Mouse (Mus musculus): ENCODE results near the gene Rbm39.
A peak's percentile ranks its signal among the peaks of the same experiment; 100 is the strongest.
"Not testable (repeated sequence)": the region's sequence is repeated elsewhere in the genome, so short reads cannot be mapped to it uniquely, and the experiment has no call there.

Gene Rbm39

DNA sequence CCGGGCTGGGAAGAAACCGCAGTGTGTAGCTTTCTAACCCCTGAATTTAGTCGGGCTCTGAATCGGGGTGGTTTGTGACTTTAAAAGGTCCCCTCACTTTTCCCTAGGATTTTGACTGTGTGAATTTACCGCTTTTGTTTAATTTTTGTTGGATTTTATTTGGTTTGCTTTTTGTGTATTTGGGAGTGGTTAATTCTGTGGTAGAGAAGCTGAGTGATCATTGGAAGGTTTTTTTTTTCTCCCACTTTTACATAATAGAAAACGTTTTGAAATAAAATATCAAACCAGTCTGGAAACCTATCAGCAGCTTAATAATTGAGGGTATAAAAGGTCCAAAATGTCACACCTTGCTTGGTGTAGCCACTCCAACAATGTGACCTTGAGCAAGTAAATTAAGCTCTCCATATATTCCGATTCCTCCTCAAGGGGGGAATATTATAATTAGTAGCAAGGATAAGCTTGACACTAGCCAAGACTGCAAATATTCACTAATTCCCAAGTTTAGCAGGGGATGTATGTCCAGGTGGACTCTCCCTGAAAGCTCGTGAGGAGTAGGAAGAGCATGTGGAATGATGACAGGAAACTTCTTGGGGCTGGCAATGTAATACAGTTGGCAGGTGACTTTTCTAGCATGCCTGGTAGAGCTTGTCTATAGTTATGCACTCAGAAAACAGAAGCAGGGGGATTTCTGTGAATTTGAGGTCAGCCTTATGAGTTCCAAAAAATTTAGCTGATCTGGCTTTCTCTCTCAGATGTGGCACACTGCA, 969 bp upstream of the Rbm39 start:
- no peak for DNase-seq (ENCODE audit: low spot score)

DNA sequence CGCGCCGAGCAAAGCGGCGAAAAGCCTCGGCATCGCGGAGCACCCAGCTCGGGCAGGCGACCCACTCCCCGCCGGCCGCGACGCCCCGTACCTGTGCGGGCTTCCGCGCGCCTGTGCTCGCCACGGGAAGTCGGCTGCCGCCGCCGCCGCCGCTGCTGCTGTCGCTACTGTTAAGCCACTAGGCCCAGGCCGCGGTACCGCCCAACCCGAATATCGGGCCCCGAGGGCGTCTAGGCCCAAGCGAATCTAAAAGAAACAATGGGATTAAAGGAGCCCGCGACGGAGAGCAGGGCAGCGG, 293 bp downstream of the Rbm39 start:
- no peak for DNase-seq (ENCODE audit: low spot score)

DNA sequence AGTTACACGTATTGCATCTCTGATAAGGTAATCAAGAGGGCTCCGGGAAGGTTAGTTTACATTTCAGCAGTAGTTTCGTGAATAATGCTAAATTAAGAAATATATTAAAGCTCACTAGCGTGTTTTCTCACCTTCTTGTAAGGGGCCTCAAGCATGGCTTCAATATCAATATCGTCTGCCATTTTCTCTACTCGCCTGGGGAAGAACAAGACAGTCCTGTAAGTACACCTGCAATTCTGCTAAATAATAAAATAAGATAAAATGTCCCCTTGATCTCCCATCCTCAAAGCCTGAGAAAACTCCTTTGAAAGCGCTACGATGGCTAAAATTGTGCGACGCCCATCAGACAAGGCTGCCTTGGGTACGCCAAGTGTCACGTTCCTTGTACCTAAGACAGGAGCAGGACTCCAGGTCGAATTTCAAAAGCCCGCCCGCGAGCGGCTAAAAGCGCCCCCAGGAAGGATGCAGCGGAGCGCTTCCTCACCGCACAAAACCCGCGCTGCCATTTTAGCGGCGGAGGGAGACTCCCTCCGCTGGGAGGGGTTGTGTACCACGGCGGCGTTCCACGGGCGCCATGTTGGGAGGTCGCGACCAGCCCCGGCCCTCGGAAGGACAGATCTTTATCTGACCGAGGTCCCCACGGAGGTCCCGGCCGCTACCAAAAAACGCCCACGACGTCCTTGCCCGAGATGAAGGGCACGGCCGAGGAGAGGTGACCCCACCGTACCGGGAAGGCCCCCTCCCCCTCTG, 817 bp downstream of the Rbm39 start:
- no peak for DNase-seq (ENCODE audit: low spot score)

DNA sequence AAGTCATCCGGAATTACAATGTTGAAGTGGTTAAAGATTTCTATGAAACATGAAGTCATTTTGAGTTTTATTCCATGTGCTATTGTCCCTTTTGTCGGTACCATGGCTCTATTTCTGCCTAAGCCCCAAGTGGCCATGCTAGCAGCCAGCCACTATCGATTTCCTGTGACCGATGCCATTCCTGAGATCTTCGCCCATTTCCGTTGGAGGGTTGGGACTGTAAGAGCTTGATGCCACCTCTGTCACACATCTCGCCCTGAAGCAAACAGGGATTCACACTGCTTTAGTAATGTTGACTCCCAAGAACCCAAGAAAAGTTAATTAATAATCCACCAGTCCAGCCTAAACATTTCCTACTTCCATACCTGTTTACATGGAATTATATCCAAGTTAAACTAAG, 2.4 kb downstream of the Rbm39 start:
- DNase-seq (ENCODE audit: low spot score): no peak

DNA sequence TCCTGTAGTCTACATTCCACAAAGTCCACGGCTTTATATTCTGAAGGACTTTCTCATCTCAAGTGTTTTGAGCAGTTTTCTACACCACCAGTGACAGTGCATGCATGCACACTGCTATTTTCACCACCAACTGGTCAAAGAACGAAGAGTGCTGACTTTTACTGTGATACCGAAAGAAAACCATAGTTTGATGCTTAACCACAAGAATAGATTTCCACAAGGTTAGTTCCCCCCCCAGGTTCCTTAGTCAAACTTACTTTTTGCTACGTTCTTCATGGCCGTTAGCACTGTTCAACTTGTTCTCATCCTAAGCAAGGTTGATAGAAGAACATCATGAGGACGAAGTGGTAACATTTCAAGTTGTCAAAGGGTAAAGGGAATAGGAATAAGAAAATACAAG, 3.0 kb downstream of the Rbm39 start:
- no peak for DNase-seq (ENCODE audit: low spot score)

DNA sequence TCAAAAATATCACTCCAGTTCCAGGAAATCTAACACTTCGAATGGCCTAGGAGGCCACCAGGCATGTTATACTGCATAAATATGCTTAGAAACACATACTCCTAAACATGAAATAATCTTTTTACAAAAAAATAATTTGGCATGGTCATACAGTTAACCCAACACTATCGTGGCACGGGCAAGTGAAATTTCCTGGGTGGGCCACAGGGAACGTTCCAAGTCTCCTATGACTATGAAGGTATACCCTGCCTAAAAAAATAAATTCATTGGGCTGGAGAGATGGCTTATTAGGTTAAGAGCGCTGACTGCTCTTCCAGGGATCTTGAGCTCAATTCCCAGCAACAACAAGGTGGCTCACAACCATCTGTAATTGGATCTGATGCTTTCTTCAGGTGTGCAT, 13.5 kb downstream of the Rbm39 start:
- DNase-seq (ENCODE audit: low spot score): no peak

DNA sequence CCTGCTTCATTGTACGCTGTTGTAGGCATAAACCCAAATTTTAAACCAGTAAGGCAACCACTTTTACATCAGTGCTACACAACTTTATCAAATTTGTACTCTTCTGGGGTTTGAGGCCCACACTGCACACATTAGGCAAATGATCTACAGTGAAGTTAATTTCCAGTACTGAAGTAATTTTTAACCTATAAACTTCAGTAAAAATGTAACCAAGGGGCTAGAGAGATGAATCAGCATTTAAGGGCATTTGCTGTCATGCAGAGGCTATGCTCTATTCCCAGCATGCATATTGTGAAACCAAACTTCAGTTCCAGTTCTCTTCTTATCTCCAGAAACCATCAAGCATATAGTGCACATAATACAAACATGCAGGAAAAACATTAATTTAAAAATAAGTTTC, 14.6 kb downstream of the Rbm39 start:
- no peak for DNase-seq (ENCODE audit: low spot score)

DNA sequence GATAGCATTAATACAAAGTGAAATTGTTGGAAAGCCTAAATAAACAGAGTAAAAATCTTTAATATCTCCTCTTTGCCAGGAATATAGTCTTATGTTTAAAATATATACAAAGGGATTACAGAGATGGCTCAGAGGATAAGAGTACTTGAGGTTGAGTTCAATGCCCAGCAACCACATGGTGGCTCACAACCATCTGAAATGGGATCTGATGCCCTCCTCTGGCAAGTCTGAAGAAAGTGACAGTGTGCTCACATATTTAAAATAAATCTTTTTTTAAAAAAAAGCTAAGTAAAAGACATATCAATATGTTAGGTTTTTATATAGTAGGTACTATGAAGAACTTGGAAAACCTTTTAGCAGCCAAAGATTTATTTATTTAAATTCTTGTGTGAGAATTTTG, 28.5 kb downstream of the Rbm39 start:
- no peak for DNase-seq (ENCODE audit: low spot score)

DNA sequence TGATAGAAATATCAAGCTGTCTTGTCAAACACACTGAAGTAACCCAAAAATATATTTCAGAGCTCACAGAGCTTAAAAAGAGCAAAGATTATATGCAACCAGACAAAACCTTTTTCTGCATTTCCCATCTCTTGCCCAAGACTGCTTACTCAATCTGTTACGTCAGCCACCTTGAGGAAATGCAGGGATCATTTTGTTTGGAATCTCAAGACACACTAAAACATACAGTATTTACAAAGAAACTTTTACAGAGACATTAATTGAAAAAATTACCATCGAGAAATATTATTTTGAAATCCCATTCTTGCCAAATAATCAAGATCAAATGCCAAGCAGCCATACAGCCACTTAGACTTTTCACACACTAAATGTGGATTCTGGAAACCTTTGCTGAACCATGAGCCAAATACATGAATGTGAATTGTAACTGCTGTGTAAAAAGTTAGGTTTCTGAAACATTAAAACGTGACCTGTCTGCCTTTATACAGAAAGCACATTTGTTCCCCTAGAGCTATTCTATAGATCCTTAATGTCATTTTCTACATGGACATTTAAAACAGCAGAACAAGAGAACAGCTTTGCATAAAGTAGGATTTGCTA, 32.6 kb downstream of the Rbm39 start:
- no peak for DNase-seq (ENCODE audit: low spot score)

DNA sequence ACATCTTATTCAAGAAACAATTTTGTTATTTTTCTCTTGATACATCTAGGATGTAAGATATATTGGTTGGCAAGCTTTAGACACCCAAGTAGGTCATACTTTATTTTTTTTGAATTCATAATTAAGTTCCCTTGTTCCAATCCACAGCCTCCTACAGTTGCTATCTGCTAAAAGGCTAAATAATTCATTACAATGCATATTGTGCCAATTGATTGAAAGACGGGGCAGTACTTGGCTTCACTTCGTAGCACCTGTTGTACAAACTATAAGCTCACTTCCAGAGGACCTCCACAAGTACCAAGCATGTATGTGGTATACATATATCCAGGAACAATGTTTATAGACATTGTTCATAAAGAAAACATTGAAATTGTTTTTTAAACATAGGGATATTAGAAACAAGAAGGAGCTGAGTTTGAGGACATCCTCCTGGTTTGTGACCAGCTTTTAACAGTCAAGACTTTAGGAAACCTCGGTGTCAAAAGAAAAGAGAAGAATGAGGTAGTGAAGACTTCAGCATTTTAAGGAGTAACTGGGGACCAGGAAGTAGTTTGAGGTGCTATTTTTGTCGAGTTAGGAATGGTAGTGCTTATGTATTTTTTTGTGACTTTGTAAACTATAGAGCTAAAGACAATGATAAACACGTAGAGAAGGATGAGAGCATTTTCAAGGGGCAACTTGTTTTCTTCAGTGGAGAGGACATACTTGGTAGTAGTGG, 33.6 kb downstream of the Rbm39 start:
- DNase-seq (ENCODE audit: low spot score): no peak

DNA sequence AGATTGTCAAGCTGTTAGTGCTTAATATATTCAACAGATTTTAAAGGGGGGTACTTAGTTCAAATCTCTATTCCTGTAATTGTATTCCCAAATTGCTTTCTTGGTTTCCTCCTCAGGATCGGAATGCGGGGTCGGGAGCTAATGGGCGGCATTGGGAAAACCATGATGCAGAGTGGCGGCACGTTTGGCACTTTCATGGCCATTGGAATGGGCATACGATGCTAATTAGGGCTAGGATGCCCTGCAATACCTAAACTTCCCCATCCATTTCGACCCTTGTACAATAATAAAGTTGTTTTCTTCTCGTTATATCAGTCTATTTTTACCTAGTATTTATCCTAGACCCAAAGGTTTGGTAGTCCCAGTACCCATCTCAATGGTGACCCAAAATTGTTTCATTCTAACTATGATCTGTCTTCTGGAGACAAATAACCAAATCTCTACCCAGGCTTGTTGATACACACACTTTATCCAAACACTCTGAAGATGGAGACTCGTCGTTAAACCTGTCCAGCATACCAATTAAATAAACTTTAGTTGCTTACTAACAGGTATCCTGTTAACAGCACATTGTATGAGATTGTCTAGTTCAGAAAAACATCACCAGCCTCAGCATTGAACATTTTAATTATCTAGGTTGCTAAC, 34.4 kb downstream of the Rbm39 start:
- no peak for DNase-seq (ENCODE audit: low spot score)

DNA sequence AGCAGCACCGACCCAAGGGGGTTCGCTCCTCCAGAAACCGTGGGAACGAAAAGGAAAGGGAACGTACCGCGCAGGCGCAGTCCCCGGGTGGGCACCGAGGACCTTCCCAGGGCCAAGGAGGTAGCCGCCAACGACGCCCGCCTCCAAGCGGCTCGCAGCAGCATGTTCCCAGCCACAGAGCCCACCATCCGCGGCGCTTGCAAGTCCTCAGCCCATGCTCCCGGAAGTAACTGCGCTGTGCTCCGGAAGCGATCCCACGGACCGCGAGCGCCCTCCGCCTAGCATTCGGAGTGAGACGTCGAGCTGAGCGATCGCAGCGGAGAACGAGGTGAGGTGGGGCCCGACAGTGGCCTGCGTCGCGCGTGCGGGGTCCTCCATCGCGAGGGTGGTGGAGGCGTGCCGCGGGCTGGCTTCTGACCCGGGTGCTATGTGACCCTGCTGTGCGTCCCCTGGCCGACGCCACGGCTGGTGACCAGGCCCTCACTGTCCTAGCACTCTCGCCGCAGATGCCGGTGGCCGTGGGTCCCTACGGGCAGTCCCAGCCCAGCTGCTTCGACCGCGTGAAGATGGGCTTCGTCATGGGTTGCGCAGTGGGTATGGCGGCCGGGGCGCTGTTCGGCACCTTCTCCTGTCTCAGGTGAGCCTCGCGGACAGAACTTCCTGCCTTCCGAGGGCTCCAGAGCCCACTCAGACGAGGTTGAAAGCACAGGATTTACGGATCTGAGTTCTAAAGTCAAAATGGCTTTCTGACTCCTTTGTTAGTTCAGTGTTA, 35.9 kb downstream of the Rbm39 start, which contains the start of the genes Romo1 and Nfs1:
Romo1 (plus strand) TSS at position 87 of the 772 bp plus-strand sequence.
Nfs1 (minus strand) TSS at position 234 of the 772 bp plus-strand sequence.
- peak; percentile 77 for DNase-seq (ENCODE audit: low spot score)

DNA sequence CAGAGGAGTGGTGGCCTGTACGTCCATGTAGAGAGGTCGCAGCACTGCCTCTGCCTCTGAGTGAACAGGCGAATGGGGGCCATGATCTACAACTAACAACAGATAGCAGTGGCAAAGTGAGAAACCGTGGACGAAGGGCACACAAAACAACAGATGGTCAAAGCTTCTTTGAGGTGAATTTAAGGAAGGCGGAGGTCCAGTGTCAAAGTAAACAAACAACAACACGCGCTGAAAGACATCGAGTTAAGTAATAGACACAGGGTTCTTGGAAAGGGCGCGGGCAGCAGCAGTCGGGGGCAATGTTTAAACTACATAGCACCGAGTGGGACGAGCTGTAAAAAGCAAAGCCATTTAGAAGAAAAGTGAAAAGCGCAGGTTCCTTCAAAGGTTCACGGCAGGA, 36.7 kb downstream of the Rbm39 start:
- DNase-seq (ENCODE audit: low spot score): no peak

DNA sequence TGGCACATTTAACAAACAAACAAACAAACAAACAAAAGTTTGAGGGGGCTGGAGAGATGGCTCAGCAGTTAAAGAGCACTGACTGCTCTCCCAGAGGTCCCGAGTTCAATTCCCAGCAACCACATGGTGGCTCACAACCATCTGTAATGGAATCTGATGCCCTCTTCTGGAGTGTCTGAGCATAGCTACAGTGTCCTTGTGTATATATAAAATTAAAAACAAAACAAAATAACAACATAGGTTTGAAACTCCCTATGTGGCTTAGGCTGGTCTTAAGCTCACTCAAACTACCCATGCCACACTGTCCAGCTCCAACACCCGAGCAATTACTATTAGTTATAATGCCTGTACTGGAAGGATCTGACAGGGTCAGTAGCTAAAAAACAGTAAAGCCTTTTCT, 37.2 kb downstream of the Rbm39 start:
- no peak for DNase-seq (ENCODE audit: low spot score)

DNA sequence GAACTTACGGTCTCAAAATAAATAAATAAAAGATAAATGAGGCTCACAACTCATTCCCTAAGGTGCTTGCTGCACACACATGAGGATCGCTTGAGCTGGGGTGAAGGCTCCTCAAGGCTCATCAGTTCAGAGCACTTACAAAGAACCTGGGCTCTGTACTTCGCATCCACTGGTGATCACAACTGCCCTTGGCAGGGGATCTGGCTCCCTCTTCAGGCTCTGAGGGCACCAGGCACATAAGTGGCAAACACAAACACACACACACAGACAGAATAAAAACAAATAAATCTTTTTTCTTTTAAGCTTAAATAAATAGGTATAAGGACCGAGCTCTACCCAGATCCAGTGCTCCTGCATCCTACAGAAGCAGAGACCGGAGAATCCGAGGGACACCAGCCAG, 44.3 kb downstream of the Rbm39 start:
- DNase-seq (ENCODE audit: low spot score): no peak

DNA sequence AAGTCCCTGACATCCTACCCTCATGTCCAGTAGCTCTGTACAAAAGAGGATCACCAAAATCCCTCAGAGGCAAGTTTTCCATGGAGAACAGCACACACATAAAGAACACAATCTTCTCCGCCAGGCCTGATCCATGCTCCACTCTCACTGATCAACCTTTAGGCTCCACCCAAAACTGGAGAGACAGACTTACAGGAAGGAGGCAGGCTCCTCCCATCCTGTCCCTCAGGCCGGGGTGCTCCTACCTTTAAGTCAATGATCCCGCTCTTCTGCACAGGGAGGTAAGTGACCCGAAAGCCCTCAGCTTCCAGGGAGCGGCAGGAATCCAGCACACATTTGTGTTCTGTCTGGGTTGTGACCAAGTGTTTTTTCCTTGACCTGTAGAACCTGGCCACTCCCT, 45.9 kb downstream of the Rbm39 start:
- DNase-seq (ENCODE audit: low spot score): no peak

DNA sequence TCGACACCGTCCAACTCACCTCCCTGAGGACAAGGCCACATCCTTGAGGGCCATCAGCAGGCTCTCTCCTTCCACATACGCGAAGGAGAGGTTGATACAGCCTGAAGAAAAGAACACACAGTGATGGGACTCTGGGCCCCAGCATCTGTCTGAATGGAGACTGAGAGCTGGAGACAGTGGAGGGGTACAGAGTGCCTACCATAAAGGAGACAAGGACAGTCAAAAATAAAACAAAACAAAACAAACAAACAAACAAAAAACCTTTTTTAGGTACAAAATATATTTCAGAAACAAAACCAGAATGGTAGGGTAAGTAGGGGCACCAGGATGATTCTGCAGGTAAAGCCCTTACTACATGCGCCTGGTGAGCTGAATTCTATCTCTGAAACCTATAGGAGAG, 53.0 kb downstream of the Rbm39 start, which contains the start of gene Gm28036:
Gm28036 (minus strand) TSS at position 101 of the 400 bp plus-strand sequence.
- DNase-seq (ENCODE audit: low spot score): no peak

DNA sequence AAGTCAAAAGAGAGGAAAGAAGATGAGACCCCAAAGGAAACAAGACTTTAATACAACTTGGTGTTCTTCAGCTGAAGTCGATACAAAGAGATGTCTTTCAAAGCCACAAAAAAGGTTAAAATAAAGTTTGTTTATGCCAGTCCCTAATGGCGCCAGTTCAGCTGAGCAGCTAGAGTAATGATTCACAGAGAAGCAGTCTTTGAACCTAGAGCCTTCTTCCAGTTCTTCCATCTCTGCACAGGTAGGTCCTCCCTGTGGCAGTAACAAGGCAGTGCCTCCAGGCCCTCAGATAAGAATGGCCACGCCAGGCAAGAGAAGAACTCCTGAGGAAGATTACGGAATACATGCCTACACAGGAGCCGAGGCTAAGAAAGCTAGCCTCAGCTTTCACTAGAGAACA, 56.3 kb downstream of the Rbm39 start:
- no peak for DNase-seq (ENCODE audit: low spot score)

DNA sequence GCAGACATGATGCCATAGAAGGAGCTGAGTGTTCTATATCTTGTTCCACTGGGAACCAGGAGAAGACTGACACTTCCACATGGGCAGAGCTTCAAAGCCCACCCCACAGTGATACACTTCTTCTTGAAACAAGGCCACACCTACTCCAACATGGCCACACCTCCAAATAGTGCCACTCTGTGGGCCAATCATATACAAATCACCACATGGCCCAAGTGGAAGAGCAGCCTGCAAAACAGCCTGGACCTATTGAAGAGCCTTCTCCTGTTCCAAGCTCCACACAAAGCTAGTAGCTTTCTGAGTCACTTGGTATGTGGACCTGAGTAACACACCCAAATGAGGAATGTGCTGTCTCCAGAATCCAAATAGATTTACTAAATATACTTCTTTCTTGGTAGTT, 60.5 kb downstream of the Rbm39 start:
- no peak for DNase-seq (ENCODE audit: low spot score)

DNA sequence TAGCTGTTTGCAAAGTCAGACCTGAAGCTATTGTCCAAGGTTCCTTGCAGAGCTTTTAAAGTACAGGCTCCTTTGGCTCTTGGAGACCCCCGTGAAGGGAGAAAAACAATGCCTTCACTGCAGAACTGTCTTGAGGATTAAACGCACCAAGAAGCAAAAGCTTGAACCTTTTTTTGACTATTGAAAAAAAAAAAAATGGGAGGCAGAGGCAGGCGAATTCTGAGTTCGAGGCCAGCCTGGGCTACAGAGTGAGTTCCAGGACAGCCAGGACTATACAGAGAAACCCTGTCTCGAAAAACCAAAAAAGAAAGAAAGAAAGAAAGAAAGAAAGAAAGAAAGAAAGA, 68.0 kb downstream of the Rbm39 start:
- not testable (repeated sequence) for DNase-seq (ENCODE audit: low spot score)

DNA sequence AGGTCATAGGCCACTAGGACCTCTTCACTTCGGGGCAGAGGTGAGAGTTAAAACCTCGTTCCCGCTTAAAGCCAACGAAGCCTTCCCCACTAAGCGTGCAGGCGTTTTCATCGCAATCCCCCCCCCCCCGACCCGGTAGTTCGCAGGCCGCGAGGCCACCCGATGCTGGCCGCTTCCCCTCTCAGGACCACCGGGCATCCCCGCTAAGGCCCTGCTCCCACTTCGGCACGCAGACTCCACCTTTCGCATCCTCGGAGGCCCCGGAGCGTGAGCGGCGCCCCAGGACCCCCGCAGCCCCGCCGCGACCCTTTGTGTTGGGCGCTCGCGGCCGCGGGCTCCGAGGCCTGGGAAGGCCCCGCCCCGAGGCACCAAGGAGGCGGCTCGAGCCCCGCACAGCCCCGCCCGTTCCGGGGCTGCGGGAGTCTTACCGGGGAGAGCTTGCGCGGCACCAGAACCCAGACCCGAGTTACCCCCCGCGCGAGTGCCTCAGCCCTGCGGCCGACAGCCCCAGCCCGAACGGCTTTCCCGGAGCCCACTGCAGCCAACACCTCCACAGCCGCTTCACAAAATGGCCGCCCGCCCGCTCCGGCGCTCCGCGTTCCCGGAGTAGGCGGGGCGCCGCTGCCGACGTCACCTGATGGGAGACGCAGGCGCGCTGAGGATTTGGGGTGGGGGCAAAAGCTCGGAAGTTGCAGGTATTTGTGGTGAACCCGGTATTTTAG, 68.5 kb downstream of the Rbm39 start, which contains the start of the genes Cpne1 and Rbm12:
Cpne1 (minus strand) TSS at position 608 of the 722 bp plus-strand sequence.
Rbm12 (minus strand) TSS at position 621 of the 722 bp plus-strand sequence.
- peak; percentile 72 for DNase-seq (ENCODE audit: low spot score)
